Mouse (Mus musculus) lung, postnatal 0 days (tissue): Measurements from ENCODE around the gene Gm9044.
"Not testable (repeated sequence)": the region's sequence is repeated elsewhere in the genome, so short reads cannot be mapped to it uniquely, and the experiment has no call there.

Source experiments
- CTCF ChIP-seq: IDR thresholded peaks from 2 replicates; pipeline ENCODE4 v1.5.1; 2016; ENCODE audit warnings: antibody characterized with exemption, mild to moderate bottlenecking
- EP300 ChIP-seq: IDR thresholded peaks from 2 replicates; pipeline ENCODE4 v1.6.1; 2016; ENCODE audit warnings: antibody characterized with exemption, mild to moderate bottlenecking, control low read depth

- TF ChIP-seq CTCF, EP300: not testable (repeated sequence)
Observed at GRCm38 (mm10) chr10:118354005-118354404, 21.8 kb upstream of the Gm9044 start, which contains the start of gene Gm9049.
